Mouse (Mus musculus) liver, postnatal 0 days (tissue): ENCODE measurements around the gene Draxin.

Source experiments
- CTCF ChIP-seq: sonication (generic); IDR thresholded peaks from 2 replicates; pipeline ENCODE4 v1.5.1; 2016; ENCODE audit warnings: antibody characterized with exemption, low read depth
- EP300 ChIP-seq: IDR thresholded peaks from 2 replicates; pipeline ENCODE4 v1.6.1; 2016; ENCODE audit warnings: antibody characterized with exemption, low read depth, mild to moderate bottlenecking

DNA sequence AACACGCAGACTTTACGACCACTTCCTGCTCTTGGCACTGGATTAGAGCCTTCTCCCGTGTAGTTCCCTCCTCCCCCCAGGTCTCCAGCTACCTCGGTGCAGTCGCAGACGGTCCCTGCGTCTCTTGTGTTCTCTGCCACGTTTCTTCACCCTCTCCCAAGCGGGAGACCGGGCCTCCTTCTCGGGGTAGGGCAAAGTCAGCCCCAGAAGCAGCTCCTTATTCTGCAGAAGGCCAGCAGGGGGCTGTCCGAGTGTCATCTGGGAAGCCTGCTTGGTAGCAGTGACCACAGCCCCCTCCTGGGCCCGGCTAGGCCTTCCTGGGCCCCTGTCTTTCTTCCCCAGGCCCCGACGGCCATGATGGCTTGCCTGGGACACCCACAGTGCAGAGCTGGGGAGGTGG is 15.0 kb downstream of the Draxin start:
- peak; percentile 56 for TF ChIP-seq CTCF
- no peak for TF ChIP-seq EP300
